ENCODE assay signal across 23 mouse cellular contexts in the genomic region with DNA sequence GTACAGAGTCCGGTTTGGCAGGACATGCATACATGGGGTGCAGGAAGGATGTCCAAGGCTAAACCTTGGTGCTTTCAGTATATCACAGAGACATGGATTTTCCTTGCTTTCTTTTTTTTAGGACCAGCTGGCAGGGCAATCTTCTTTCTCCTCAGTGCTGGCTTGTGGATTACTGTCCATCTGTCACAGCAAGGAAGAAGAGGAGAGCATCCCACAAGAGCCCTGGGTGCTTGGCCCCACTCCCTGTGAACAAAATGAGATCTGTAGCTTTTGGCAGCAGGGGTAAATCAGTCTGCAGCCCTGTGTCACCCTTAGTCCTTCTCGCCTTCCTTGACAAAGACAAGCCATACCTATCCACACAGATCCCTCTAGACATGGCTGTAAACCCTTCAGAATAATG.
DNase-seq lines count a peak whose midpoint lies in the region; ATAC-seq and TF ChIP-seq lines count a peak whose summit lies in the region.
"Had no signal": no experiment of that assay in that cellular context is flagged by ENCODE, and none has a peak within 500 bp of the region (broad histone marks: within the 10 kb centered on the region; RNA-seq: fewer than 3 reads in every experiment).

No protein-coding gene starts in this region.

- peak; percentile 79 for DNase-seq in heart, adult 11 months
- DNase-seq in heart, adult 8-10 months (ENCODE audit: low spot score), result no peak
- no peak for DNase-seq in spleen, adult 2 months (ENCODE audit: low read depth in 1 of 2, low spot score in 2 of 2)
- DNase-seq in spleen, adult 12 weeks (ENCODE audit: low spot score), result no peak
- DNase-seq in cerebellum, adult 9-11 months, result peak; percentile 97
- DNase-seq in kidney, adult 18-20 months, result no peak
- no peak for DNase-seq in lung, postnatal 14 days
- DNase-seq: adrenal gland, postnatal 36 days; kidney, postnatal 25 days; lung, postnatal 36 days; thymus, postnatal 25 days had no signal

- no peaks in the 10 kb centered on the region for H3K36me3 ChIP-seq in spleen, adult 2 months (ENCODE audit: control insufficient read depth, insufficient read depth, low read length)
- H3K36me3 ChIP-seq in forebrain, embryonic 13.5 days (ENCODE audit: poor library complexity, severe bottlenecking), result no peaks in the 10 kb centered on the region
- H3K36me3 ChIP-seq: embryonic facial prominence, embryonic 10.5 days; intestine, embryonic 15.5 days; midbrain, embryonic 15.5 days; neural tube, embryonic 13.5 days; stomach, embryonic 15.5 days had no signal

- peaks cover 27% of the 10 kb centered on the region for H3K4me1 ChIP-seq in spleen, adult 2 months (ENCODE audit: control insufficient read depth, insufficient read depth, insufficient read length)
- peaks cover 13% of the 10 kb centered on the region for H3K4me1 ChIP-seq in forebrain, embryonic 13.5 days
- H3K4me1 ChIP-seq: intestine, embryonic 15.5 days; stomach, embryonic 15.5 days had no signal

- H3K4me2 ChIP-seq in forebrain, embryonic 13.5 days, result no peak overlapping the region
- H3K4me2 ChIP-seq: hindbrain, embryonic 14.5 days; intestine, embryonic 15.5 days; lung, embryonic 14.5 days; midbrain, embryonic 15.5 days; neural tube, embryonic 13.5 days; stomach, embryonic 15.5 days had no signal

- no peak for TF ChIP-seq CTCF in spleen, adult 2 months (IDR thresholded peaks at IDR 0.05; ENCODE audit: extremely low read depth, insufficient read depth, insufficient read length, insufficient replicate concordance)

- H3K9me3 ChIP-seq in forebrain, embryonic 13.5 days (replicated peaks), result no peaks in the 10 kb centered on the region
- H3K9me3 ChIP-seq: embryonic facial prominence, embryonic 10.5 days; intestine, embryonic 15.5 days; midbrain, embryonic 15.5 days; neural tube, embryonic 13.5 days; stomach, embryonic 15.5 days had no signal

- peak overlapping the region; percentile 11; the same call in 1 of the 2 replicates for H3K27ac ChIP-seq in spleen, adult 2 months (ENCODE audit: insufficient read depth, low read length)
- no peak overlapping the region for H3K27ac ChIP-seq in forebrain, embryonic 13.5 days
- H3K27ac ChIP-seq: embryonic facial prominence, embryonic 10.5 days; hindbrain, embryonic 14.5 days; intestine, embryonic 15.5 days; liver, embryonic 14.5 days; midbrain, embryonic 15.5 days; neural tube, embryonic 13.5 days; stomach, embryonic 15.5 days had no signal

- 82% methylated on average over 2 of the region's 2 CpGs for WGBS in spleen, adult 2 months
- WGBS in forebrain, embryonic 13.5 days, result 84% methylated on average over 2 of the region's 2 CpGs

- no peak for ATAC-seq in forebrain, embryonic 13.5 days
- ATAC-seq: forebrain, embryonic 16.5 days; intestine, embryonic 15.5 days; midbrain, embryonic 15.5 days had no signal

- no peak overlapping the region for H3K4me3 ChIP-seq in spleen, adult 2 months (ENCODE audit: extremely low read depth, insufficient read depth, insufficient read length)
- no peak overlapping the region for H3K4me3 ChIP-seq in forebrain, embryonic 13.5 days
- H3K4me3 ChIP-seq: embryonic facial prominence, embryonic 10.5 days; heart, adult 2 months; intestine, embryonic 15.5 days; midbrain, embryonic 15.5 days; myocyte; neural tube, embryonic 13.5 days; stomach, embryonic 15.5 days had no signal

- H3K9ac ChIP-seq in forebrain, embryonic 13.5 days, result no peak overlapping the region
- H3K9ac ChIP-seq: hindbrain, embryonic 14.5 days; intestine, embryonic 15.5 days; liver, embryonic 14.5 days; lung, embryonic 14.5 days; midbrain, embryonic 15.5 days; neural tube, embryonic 13.5 days; stomach, embryonic 15.5 days had no signal

- TF ChIP-seq POLR2A in spleen, adult 2 months (IDR thresholded peaks at IDR 0.05; ENCODE audit: low read depth, low read length), result no peak

- no peaks in the 10 kb centered on the region for H3K27me3 ChIP-seq in spleen, adult 2 months (ENCODE audit: control insufficient read depth, insufficient read depth, low read length)
- no peaks in the 10 kb centered on the region for H3K27me3 ChIP-seq in forebrain, embryonic 13.5 days
- H3K27me3 ChIP-seq: intestine, embryonic 15.5 days; midbrain, embryonic 15.5 days; neural tube, embryonic 13.5 days; stomach, embryonic 15.5 days had no signal

Comparison
In these comparisons a context has a peak if more than half of its experiments do, and no peak if none do; other contexts are left out.
1. DNase-seq: peak in heart, adult 11 months (single experiment) and cerebellum, adult 9-11 months (single experiment); none in heart, adult 8-10 months (single experiment), spleen, adult 2 months (0 of 2), spleen, adult 12 weeks (single experiment), kidney, adult 18-20 months (single experiment) and lung, postnatal 14 days (single experiment).